Mouse (Mus musculus) heart, postnatal 4 days (tissue): ENCODE data around the gene Supv3l1. TPM values are rescaled to one million over a fixed set of nuclear protein-coding genes. Genes with fewer than 3 reads are reported as not detected.
A peak's percentile ranks its signal among the peaks of the same experiment; 100 is the strongest.

Source experiments
- DNase-seq: peaks from one replicate; pipeline ENCODE4 v3.0.0; 2021
- total RNA-seq, 2 experiments: library from RNA; stranded (reverse); gene quantifications; 2 replicates each; pipeline ENCODE4 v1.2.3; 2021

Gene Supv3l1
- total RNA-seq, 2 experiments from 2014 or later: 39.2 to 40.7 TPM

DNA sequence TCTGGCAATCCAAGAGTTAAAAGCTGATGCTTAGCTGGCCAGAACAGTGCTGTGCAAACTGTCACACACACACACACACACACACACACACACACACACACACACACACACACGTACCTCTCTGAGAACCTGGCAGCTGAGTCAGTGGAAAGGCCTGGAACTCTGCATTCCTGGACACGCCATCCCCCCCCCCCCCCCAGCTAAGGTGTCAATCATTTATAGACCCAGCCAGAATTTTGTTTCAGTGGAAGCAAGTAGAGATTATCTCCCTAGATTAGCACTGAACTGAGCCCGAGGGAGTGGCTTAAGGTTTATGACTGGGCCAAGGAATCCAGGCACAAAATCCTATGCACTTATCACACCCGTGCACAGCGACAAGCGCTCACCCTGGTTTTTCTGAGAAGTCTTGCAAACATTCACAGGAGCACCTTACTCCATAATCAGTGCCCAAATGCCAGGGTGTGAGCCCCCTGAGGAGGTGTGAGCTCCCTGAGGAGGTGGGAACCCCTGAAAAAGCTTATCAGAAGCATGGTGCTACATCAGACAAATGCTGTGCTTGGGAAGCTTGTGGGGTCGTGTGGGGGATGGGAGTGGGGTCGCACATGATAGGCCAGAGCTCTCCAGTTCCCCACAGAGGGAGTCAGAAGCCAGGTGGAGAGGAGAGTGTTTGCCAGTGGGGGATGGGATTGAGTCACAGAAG, 36.5 kb downstream of the Supv3l1 start:
- DNase-seq: no peak

DNA sequence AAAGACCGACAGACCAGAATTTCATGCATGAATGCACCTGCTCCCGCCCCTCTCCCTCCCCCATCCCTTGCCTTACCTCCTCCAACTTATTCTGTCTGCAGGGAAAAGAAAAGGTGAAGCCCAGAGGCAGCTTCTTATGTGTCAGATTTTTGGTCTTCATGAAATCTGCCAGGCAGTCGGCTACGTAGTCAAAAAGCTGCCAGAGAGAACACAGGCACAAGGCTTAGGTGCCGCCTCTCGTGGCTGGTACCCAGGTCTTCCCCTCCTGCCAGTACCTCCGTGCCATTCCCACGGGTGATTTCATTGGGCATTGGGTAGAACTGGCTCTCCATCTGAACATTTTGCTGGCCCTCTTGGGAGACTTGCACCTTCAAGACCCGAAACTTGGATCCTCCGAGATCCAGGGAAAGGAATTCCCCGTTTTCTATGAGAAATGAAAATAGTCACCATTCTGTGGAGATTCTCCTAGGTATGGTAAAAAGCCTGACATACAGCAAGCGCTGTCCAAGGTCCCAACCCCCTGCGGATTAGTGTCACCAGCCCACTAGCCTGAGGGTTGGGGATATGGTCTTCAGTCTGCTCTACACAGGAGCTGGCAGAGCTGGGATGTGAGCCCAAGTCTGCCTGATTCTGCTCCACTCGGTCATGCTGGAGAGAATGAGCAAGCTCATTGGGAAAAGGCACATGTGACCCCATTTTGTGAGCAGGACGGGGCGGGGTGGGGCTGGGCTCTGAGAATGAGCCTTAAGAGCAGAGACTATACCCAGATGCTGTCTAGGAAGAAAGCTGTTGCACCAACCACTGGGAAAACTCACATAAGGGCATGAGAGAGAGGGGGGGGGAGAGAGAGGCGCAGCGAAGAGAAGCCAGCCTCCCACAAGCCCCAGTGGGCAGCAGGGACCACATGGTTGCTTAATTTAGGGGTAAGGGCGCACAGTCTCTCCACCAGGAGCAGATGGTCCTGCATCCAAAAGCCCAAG, 37.8 kb downstream of the Supv3l1 start:
- DNase-seq: no peak

- peak; percentile 79 for DNase-seq
Observed at GRCm38 (mm10) chr10:62410943-62411342, 38.6 kb downstream of the Supv3l1 start.

GRCm38 (mm10) chr10:62404901-62405300, 44.6 kb downstream of the Supv3l1 start:
- peak; percentile 52 for DNase-seq

DNA sequence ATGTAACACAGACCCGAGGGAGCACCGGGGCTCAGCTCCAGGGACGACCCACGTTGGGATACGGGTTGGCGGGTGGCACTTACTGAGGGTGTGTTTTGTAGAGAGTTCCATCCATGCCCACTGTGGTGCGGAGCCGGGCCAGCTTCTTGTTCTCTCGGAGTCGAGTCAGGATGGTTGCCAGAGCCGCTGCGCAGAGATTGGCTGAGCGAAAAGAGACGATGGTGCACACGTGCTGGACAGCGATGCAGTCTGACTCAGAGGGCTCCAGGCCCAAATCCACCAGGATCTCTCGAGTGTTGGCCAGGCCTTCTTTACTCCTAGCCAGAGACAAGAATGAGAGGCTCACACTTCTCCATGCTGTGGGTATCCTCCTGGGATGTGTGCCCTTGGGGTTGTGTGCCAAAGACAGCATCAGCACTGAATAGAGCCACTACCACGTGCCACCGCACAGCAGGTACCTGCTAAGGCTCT, 47.9 kb downstream of the Supv3l1 start:
- peak; percentile 40 for DNase-seq

- DNase-seq: no peak
Observed at GRCm38 (mm10) chr10:62383011-62383410, 66.5 kb downstream of the Supv3l1 start.

- no peak for DNase-seq
Observed at GRCm38 (mm10) chr10:62380936-62381335, 68.6 kb downstream of the Supv3l1 start.

- DNase-seq: no peak
Observed at GRCm38 (mm10) chr10:62379808-62380207, 69.7 kb downstream of the Supv3l1 start, which contains the start of gene Hk1. Gene Hk1, minus strand, starts transcription at chr10:62379908.

Other genes with a start within 250 kb of the Supv3l1 start
- gene Tspan15, start 218.5 kb downstream of the Supv3l1 start, total RNA-seq: 10 to 100 TPM; 10.1 to 10.3 TPM
- gene Tacr2, start 197.3 kb downstream of the Supv3l1 start, total RNA-seq: not detected
- 100 to 1,000 TPM; 235 to 242 TPM for gene Hk1, start 69.8 kb downstream of the Supv3l1 start, total RNA-seq
- not detected for gene Hkdc1, start 27.2 kb downstream of the Supv3l1 start, total RNA-seq
- under 1 TPM; 0.36 to 0.62 TPM for gene 4930507D05Rik, start 249 bp downstream of the Supv3l1 start, total RNA-seq
- gene Vps26a, start 37.1 kb upstream of the Supv3l1 start, total RNA-seq: 10 to 100 TPM; 50.9 to 53.0 TPM
- 10 to 100 TPM; 16.9 to 18.4 TPM for gene Srgn, start 77.7 kb upstream of the Supv3l1 start, total RNA-seq
- 10 to 100 TPM; 31.6 to 34.5 TPM for gene Kif1bp, start 128.7 kb upstream of the Supv3l1 start, total RNA-seq
- 10 to 100 TPM; 43.8 to 46.1 TPM for gene Ddx21, start 152.5 kb upstream of the Supv3l1 start, total RNA-seq
- 10 to 100 TPM; 95.4 to 99.6 TPM for gene Ddx50, start 201.5 kb upstream of the Supv3l1 start, total RNA-seq